Mouse (Mus musculus) embryonic facial prominence, embryonic 12.5 days (tissue): Measurements from ENCODE around the gene Fktn. TPM values are rescaled to one million over a fixed set of nuclear protein-coding genes. Genes with fewer than 3 reads are reported as not detected.
"Not testable (repeated sequence)": the region's sequence is repeated elsewhere in the genome, so short reads cannot be mapped to it uniquely, and the experiment has no call there.

Experiments used
- ATAC-seq: fragments of 200-750 bp; cut with Nextera tagmentation; 2 replicates; pipeline ENCODE4 v1.8.0; 2017; ENCODE audit not compliant: insufficient number of reproducible peaks, insufficient read depth, low FRiP score, low TSS enrichment
- H3K27ac ChIP-seq: fragments of 300-500 bp; sonication (generic); 2 replicates; pipeline ENCODE4 v1.5.1; 2016; ENCODE audit warnings: mild to moderate bottlenecking
- H3K27me3 ChIP-seq: fragments of 300-500 bp; sonication (generic); 2 replicates; pipeline ENCODE4 v1.6.1; 2016; ENCODE audit warnings: mild to moderate bottlenecking, moderate library complexity
- H3K36me3 ChIP-seq: fragments of 300-500 bp; sonication (generic); 2 replicates; pipeline ENCODE4 v1.6.1; 2016; ENCODE audit warnings: mild to moderate bottlenecking
- H3K4me1 ChIP-seq: fragments of 300-500 bp; sonication (generic); 2 replicates; pipeline ENCODE4 v1.6.1; 2016
- H3K4me2 ChIP-seq: fragments of 300-500 bp; sonication (generic); replicated peaks from 2 replicates; pipeline ENCODE4 v1.6.1; 2016; ENCODE audit warnings: mild to moderate bottlenecking, moderate library complexity
- H3K4me3 ChIP-seq: fragments of 300-500 bp; sonication (generic); 2 replicates; pipeline ENCODE4 v1.5.1; 2016; ENCODE audit warnings: mild to moderate bottlenecking
- H3K9ac ChIP-seq: fragments of 300-500 bp; sonication (generic); 2 replicates; pipeline ENCODE4 v1.6.1; 2016; ENCODE audit warnings: mild to moderate bottlenecking, moderate library complexity
- H3K9me3 ChIP-seq: fragments of 300-500 bp; sonication (generic); 2 replicates; pipeline ENCODE4 v1.6.1; 2016; ENCODE audit warnings: mild to moderate bottlenecking, moderate library complexity
- WGBS: fragments of 180-500 bp; shearing (Covaris S2); methylation state at CpG from one replicate; pipeline ENCODE4 v1.1.7; 2016; 5-methylcytosine and 5-hydroxymethylcytosine counted together
- polyA plus RNA-seq: library from polyadenylated mRNA; unstranded; fragments of >200 nt; fragmentation: Nextera tagmentation; extraction: Ambion mirVana; gene quantifications from 2 replicates; pipeline ENCODE4 v1.2.1, GENCODE M21; 2016

Gene Fktn
- polyA plus RNA-seq, result 15.6 and 16.6 TPM in 2 replicates

DNA sequence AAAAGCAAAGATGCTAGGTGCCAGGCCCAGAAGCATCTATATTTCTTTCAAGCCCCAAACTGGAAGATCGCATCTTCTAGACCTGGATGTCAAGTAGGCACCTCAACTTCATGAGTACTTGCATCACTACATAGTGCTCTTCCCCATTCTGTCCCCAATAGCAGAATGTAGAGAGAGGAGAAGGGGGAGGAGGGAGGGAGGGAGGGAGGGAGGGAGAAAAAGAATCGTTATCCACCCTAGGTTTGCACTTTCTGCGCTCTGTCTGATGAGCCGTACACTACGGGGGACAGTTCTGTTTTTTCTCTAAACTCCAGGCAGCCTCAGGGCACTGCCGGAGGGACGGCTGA, at the start of gene Fktn:
Fktn (plus strand) TSS at position 295 of the 347 bp plus-strand sequence.
- Histone ChIP-seq H3K36me3 (no peaks in the 10 kb centered on the region), H3K4me2 (peak within 1 kb of the TSS; percentile 83)
- WGBS, result 10% methylated on average over 7 of the region's 7 CpGs

DNA sequence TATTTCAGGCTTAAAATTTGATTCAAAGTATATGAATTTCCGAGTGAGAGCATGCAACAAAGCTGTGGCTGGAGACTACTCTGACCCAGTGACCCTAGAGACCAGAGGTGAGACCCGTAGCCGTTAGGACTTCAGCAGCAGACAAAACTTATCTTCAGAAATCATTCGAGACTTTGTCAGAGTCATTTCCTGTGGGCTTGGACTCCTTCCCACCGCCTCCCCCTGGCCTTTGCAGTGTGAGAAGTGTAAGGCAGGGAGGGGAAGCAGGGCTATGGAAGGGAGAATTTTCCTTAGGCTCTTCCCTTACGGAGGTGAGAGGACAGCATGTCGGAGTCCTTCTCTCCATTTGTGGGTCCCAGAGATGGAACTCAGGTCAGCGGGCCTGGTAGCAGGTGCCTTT, 31.7 kb upstream of the Fktn start:
- Histone ChIP-seq H3K4me3 (no peak overlapping the region), H3K36me3 (peaks cover 14% of the 10 kb centered on the region; the same call in 1 of the 2 replicates), H3K27ac (no peak overlapping the region), H3K9ac (no peak overlapping the region), H3K9me3 (no peaks in the 10 kb centered on the region), H3K4me2 (no peak overlapping the region), H3K27me3 (no peaks in the 10 kb centered on the region), H3K4me1 (no peaks in the 10 kb centered on the region)
- no peak for ATAC-seq
- WGBS, result 76% methylated on average over 8 of the region's 8 CpGs

More for the DNA sequence above, at the start of gene Fktn:
- Histone ChIP-seq H3K4me3 (peak within 1 kb of the TSS; percentile 77), H3K27me3 (no peaks in the 10 kb centered on the region), H3K9ac (peak within 1 kb of the TSS; percentile 83), H3K9me3 (no peaks in the 10 kb centered on the region), H3K4me1 (0 out of 2 replicates have a peak, but pooled peaks cover 4% of the 10 kb centered on the region), H3K27ac (peak within 1 kb of the TSS; percentile 88)
- peak; percentile 67 for ATAC-seq

- no peak for ATAC-seq
- peaks cover 1% of the 10 kb centered on the region; the same call in 1 of the 2 replicates for H3K36me3 ChIP-seq
- no peaks in the 10 kb centered on the region for H3K4me1 ChIP-seq
- H3K9ac ChIP-seq, result no peak overlapping the region
- no peak overlapping the region for H3K27ac ChIP-seq
- no peaks in the 10 kb centered on the region for H3K9me3 ChIP-seq
- no peaks in the 10 kb centered on the region for H3K27me3 ChIP-seq
- no peak overlapping the region for H3K4me2 ChIP-seq
- whole genome bisulfite sequencing, result 87% methylated on average over 4 of the region's 4 CpGs
- H3K4me3 ChIP-seq, result no peak overlapping the region
These were observed 24.8 kb upstream of the Fktn start for GRCm38 (mm10) chr4:53688965-53689364.

GRCm38 (mm10) chr4:53691418-53691817, 22.4 kb upstream of the Fktn start:
- no peak overlapping the region for H3K4me3 ChIP-seq
- WGBS, result 70% methylated on average over 1 of the region's 1 CpGs
- no peaks in the 10 kb centered on the region for H3K27me3 ChIP-seq
- H3K4me2 ChIP-seq, result no peak overlapping the region
- no peak overlapping the region for H3K9ac ChIP-seq
- no peaks in the 10 kb centered on the region for H3K4me1 ChIP-seq
- ATAC-seq, result no peak
- H3K27ac ChIP-seq, result no peak overlapping the region
- H3K36me3 ChIP-seq, result peaks cover 8% of the 10 kb centered on the region; the same call in 1 of the 2 replicates
- H3K9me3 ChIP-seq, result no peaks in the 10 kb centered on the region

- not testable (repeated sequence) for H3K4me2 ChIP-seq, ATAC-seq, H3K27ac ChIP-seq
These were observed 4.6 kb upstream of the Fktn start for GRCm38 (mm10) chr4:53709166-53709565.

GRCm38 (mm10) chr4:53710021-53710420, 3.8 kb upstream of the Fktn start:
- 90% methylated on average over 2 of the region's 2 CpGs for WGBS
- Histone ChIP-seq H3K4me3 (no peak overlapping the region), H3K4me2 (no peak overlapping the region), H3K4me1 (0 out of 2 replicates have a peak, but pooled peaks cover 2% of the 10 kb centered on the region), H3K27me3 (no peaks in the 10 kb centered on the region), H3K27ac (no peak overlapping the region), H3K9ac (no peak overlapping the region), H3K36me3 (no peaks in the 10 kb centered on the region), H3K9me3 (no peaks in the 10 kb centered on the region)
- no peak for ATAC-seq

More at GRCm38 (mm10) chr4:53709166-53709565, 4.6 kb upstream of the Fktn start:
- not testable (repeated sequence) for H3K36me3 ChIP-seq, H3K4me3 ChIP-seq, H3K9me3 ChIP-seq, H3K27me3 ChIP-seq, H3K9ac ChIP-seq, H3K4me1 ChIP-seq

- H3K27ac ChIP-seq, result no peak overlapping the region
- no peaks in the 10 kb centered on the region for H3K9me3 ChIP-seq
- 0 out of 2 replicates have a peak, but pooled peaks cover 4% of the 10 kb centered on the region for H3K4me1 ChIP-seq
- WGBS, result 78% methylated on average over 6 of the region's 6 CpGs
- H3K27me3 ChIP-seq, result no peaks in the 10 kb centered on the region
- no peak for ATAC-seq
- no peaks in the 10 kb centered on the region for H3K36me3 ChIP-seq
- no peak overlapping the region for H3K4me2 ChIP-seq
- no peak overlapping the region for H3K4me3 ChIP-seq
- no peak overlapping the region for H3K9ac ChIP-seq
These were observed 3.1 kb upstream of the Fktn start for GRCm38 (mm10) chr4:53710555-53711328.

GRCm38 (mm10) chr4:53714051-53714814, 435 bp downstream of the Fktn start:
- H3K4me1 ChIP-seq, result 0 out of 2 replicates have a peak, but pooled peaks cover 4% of the 10 kb centered on the region
- peak; percentile 94 for ATAC-seq
- H3K27me3 ChIP-seq, result no peaks in the 10 kb centered on the region
- no peaks in the 10 kb centered on the region for H3K9me3 ChIP-seq
- peak overlapping the region; percentile 83 for H3K9ac ChIP-seq
- peak overlapping the region; percentile 88 for H3K27ac ChIP-seq
- no peaks in the 10 kb centered on the region for H3K36me3 ChIP-seq
- H3K4me2 ChIP-seq, result peak overlapping the region; percentile 83
- peak overlapping the region; percentile 77 for H3K4me3 ChIP-seq
- WGBS, result 4% methylated on average over 58 of the region's 58 CpGs

- no peak for ATAC-seq
- Histone ChIP-seq H3K4me1 (0 out of 2 replicates have a peak, but pooled peaks cover 4% of the 10 kb centered on the region), H3K9ac (no peak overlapping the region)
These were observed 2.2 kb downstream of the Fktn start for GRCm38 (mm10) chr4:53715977-53716376.

GRCm38 (mm10) chr4:53717546-53717945, 3.7 kb downstream of the Fktn start:
- H3K4me1 ChIP-seq, result 0 out of 2 replicates have a peak, but pooled peaks cover 4% of the 10 kb centered on the region
- H3K9ac ChIP-seq, result no peak overlapping the region
- H3K27me3 ChIP-seq, result no peaks in the 10 kb centered on the region
- H3K27ac ChIP-seq, result no peak overlapping the region
- no peak for ATAC-seq
- H3K36me3 ChIP-seq, result peaks cover 7% of the 10 kb centered on the region; the same call in 1 of the 2 replicates
- H3K4me3 ChIP-seq, result no peak overlapping the region
- no peaks in the 10 kb centered on the region for H3K9me3 ChIP-seq
- no peak overlapping the region for H3K4me2 ChIP-seq
- WGBS, result 85% methylated on average over 4 of the region's 4 CpGs

More at GRCm38 (mm10) chr4:53715977-53716376, 2.2 kb downstream of the Fktn start:
- no peak overlapping the region for H3K4me2 ChIP-seq
- H3K4me3 ChIP-seq, result no peak overlapping the region
- no peak overlapping the region for H3K27ac ChIP-seq
- no peaks in the 10 kb centered on the region for H3K27me3 ChIP-seq
- H3K36me3 ChIP-seq, result no peaks in the 10 kb centered on the region
- no peaks in the 10 kb centered on the region for H3K9me3 ChIP-seq

GRCm38 (mm10) chr4:53718261-53718660, 4.5 kb downstream of the Fktn start:
- no peaks in the 10 kb centered on the region for H3K9me3 ChIP-seq
- 85% methylated on average over 5 of the region's 5 CpGs for WGBS
- H3K9ac ChIP-seq, result no peak overlapping the region
- no peaks in the 10 kb centered on the region for H3K27me3 ChIP-seq
- no peak overlapping the region for H3K27ac ChIP-seq
- no peak overlapping the region for H3K4me2 ChIP-seq
- ATAC-seq, result no peak
- H3K4me3 ChIP-seq, result no peak overlapping the region
- 0 out of 2 replicates have a peak, but pooled peaks cover 4% of the 10 kb centered on the region for H3K4me1 ChIP-seq
- peaks cover 7% of the 10 kb centered on the region; the same call in 1 of the 2 replicates for H3K36me3 ChIP-seq
